15 mouse cellular contexts compared by ENCODE assay signal in genomic region chr4:108358498-108358897, GRCm38 (mm10). TPM values are rescaled to one million over a fixed set of nuclear protein-coding genes. Genes with fewer than 3 reads are reported as not detected.
DNase-seq lines count a peak whose midpoint lies in the region; ATAC-seq and TF ChIP-seq lines count a peak whose summit lies in the region.
"Had no signal": no experiment of that assay in that cellular context is flagged by ENCODE, and none has a peak within 500 bp of the region (broad histone marks: within the 10 kb centered on the region; RNA-seq: fewer than 3 reads in every experiment).

No protein-coding gene starts in this region.

- no peak for DNase-seq in midbrain, embryonic 10.5 days (ENCODE audit: low spot score)
- DNase-seq in midbrain, embryonic 11.5 days (ENCODE audit: low spot score, missing footprints), result no peak
- no peak for DNase-seq in hindbrain, embryonic 14.5 days (ENCODE audit: low spot score)
- DNase-seq in midbrain, postnatal 0 days (ENCODE audit: low spot score), result no peak
- no peak for DNase-seq in cerebellum, adult 18-20 months
- DNase-seq: adrenal gland, postnatal 36 days; kidney, adult 9 months; layer of hippocampus, adult 9-11 months; left cerebral cortex, postnatal 4 days; lung, adult 18-20 months had no signal

- peaks cover 59% of the 10 kb centered on the region for H3K4me1 ChIP-seq in midbrain, embryonic 10.5 days
- H3K4me1 ChIP-seq in midbrain, embryonic 11.5 days (ENCODE audit: control insufficient read depth, insufficient read depth, low read length), result peaks cover 47% of the 10 kb centered on the region
- peaks cover 54% of the 10 kb centered on the region for H3K4me1 ChIP-seq in forebrain, embryonic 12.5 days
- peaks cover 50% of the 10 kb centered on the region for H3K4me1 ChIP-seq in hindbrain, embryonic 14.5 days (replicated peaks; ENCODE audit: control insufficient read depth, insufficient read depth, low read length)
- peaks cover 23% of the 10 kb centered on the region for H3K4me1 ChIP-seq in midbrain, postnatal 0 days (ENCODE audit: insufficient read depth, low read length)
- H3K4me1 ChIP-seq in intestine, embryonic 16.5 days (ENCODE audit: control insufficient read depth, insufficient read depth, low read length), result peaks cover 28% of the 10 kb centered on the region

- H3K27ac ChIP-seq in midbrain, embryonic 10.5 days (replicated peaks), result peak overlapping the region; percentile 94
- H3K27ac ChIP-seq in midbrain, embryonic 11.5 days (ENCODE audit: low read depth, low read length), result no peak overlapping the region; the same call in 1 of the 2 replicates
- H3K27ac ChIP-seq in forebrain, embryonic 12.5 days, result peak overlapping the region; percentile 95; the same call in 1 of the 2 replicates
- H3K27ac ChIP-seq in hindbrain, embryonic 14.5 days, result peak overlapping the region; percentile 97
- peak overlapping the region; percentile 93 for H3K27ac ChIP-seq in midbrain, postnatal 0 days (ENCODE audit: low read depth, low read length)
- no peak overlapping the region for H3K27ac ChIP-seq in intestine, embryonic 16.5 days (ENCODE audit: low read length)

- H3K9me3 ChIP-seq in midbrain, embryonic 10.5 days (replicated peaks), result no peaks in the 10 kb centered on the region
- H3K9me3 ChIP-seq in midbrain, embryonic 11.5 days (ENCODE audit: control insufficient read depth, low read length), result no peaks in the 10 kb centered on the region
- H3K9me3 ChIP-seq in forebrain, embryonic 12.5 days, result no peaks in the 10 kb centered on the region
- no peaks in the 10 kb centered on the region for H3K9me3 ChIP-seq in hindbrain, embryonic 14.5 days (ENCODE audit: control insufficient read depth, low read length)
- H3K9me3 ChIP-seq in midbrain, postnatal 0 days (ENCODE audit: low read length), result no peaks in the 10 kb centered on the region
- H3K9me3 ChIP-seq in intestine, embryonic 16.5 days (ENCODE audit: control insufficient read depth, low read length), result no peaks in the 10 kb centered on the region
- H3K9me3 ChIP-seq: megakaryocyte, embryonic 14.5 days had no signal

- no peak overlapping the region for H3K4me3 ChIP-seq in midbrain, embryonic 10.5 days
- H3K4me3 ChIP-seq in midbrain, embryonic 11.5 days (ENCODE audit: low read depth, low read length), result no peak overlapping the region
- no peak overlapping the region for H3K4me3 ChIP-seq in forebrain, embryonic 12.5 days (replicated peaks)
- no peak overlapping the region for H3K4me3 ChIP-seq in hindbrain, embryonic 14.5 days (replicated peaks; ENCODE audit: low read length)
- no peak overlapping the region for H3K4me3 ChIP-seq in midbrain, postnatal 0 days (ENCODE audit: low read depth, low read length)
- H3K4me3 ChIP-seq in intestine, embryonic 16.5 days (ENCODE audit: low read length), result no peak overlapping the region
- H3K4me3 ChIP-seq: megakaryocyte, embryonic 14.5 days had no signal

- WGBS in midbrain, embryonic 10.5 days, result 10% methylated on average over 4 of the region's 4 CpGs
- WGBS in midbrain, embryonic 11.5 days, result 12% methylated on average over 4 of the region's 4 CpGs
- WGBS in forebrain, embryonic 12.5 days, result 10% methylated on average over 4 of the region's 4 CpGs
- WGBS in hindbrain, embryonic 14.5 days, result 15% methylated on average over 4 of the region's 4 CpGs
- WGBS in midbrain, postnatal 0 days, result 19% methylated on average over 4 of the region's 4 CpGs
- WGBS in intestine, embryonic 16.5 days, result 40% methylated on average over 4 of the region's 4 CpGs

- H3K27me3 ChIP-seq in midbrain, embryonic 10.5 days (ENCODE audit: low read depth, poor library complexity, severe bottlenecking), result no peaks in the 10 kb centered on the region
- no peaks in the 10 kb centered on the region for H3K27me3 ChIP-seq in midbrain, embryonic 11.5 days (ENCODE audit: control insufficient read depth, insufficient read depth, low read length)
- H3K27me3 ChIP-seq in forebrain, embryonic 12.5 days, result no peaks in the 10 kb centered on the region
- no peaks in the 10 kb centered on the region for H3K27me3 ChIP-seq in hindbrain, embryonic 14.5 days (ENCODE audit: control insufficient read depth, insufficient read depth, low read length)
- no peaks in the 10 kb centered on the region for H3K27me3 ChIP-seq in midbrain, postnatal 0 days (ENCODE audit: insufficient read depth, low read length)
- no peaks in the 10 kb centered on the region for H3K27me3 ChIP-seq in intestine, embryonic 16.5 days (replicated peaks; ENCODE audit: control insufficient read depth, insufficient read depth, low read length)

- ATAC-seq in midbrain, embryonic 11.5 days (ENCODE audit: low FRiP score), result no peak
- no peak for ATAC-seq in forebrain, embryonic 12.5 days (ENCODE audit: low FRiP score)
- no peak for ATAC-seq in hindbrain, embryonic 14.5 days (ENCODE audit: low FRiP score)
- ATAC-seq in midbrain, postnatal 0 days (ENCODE audit: low FRiP score), result no peak
- no peak for ATAC-seq in intestine, embryonic 16.5 days

- no peaks in the 10 kb centered on the region for H3K36me3 ChIP-seq in midbrain, embryonic 10.5 days
- no peaks in the 10 kb centered on the region for H3K36me3 ChIP-seq in midbrain, embryonic 11.5 days (ENCODE audit: control insufficient read depth, insufficient read depth, low read length)
- no peaks in the 10 kb centered on the region for H3K36me3 ChIP-seq in forebrain, embryonic 12.5 days (replicated peaks)
- no peaks in the 10 kb centered on the region for H3K36me3 ChIP-seq in hindbrain, embryonic 14.5 days (replicated peaks; ENCODE audit: control insufficient read depth, insufficient read depth)
- H3K36me3 ChIP-seq in midbrain, postnatal 0 days (ENCODE audit: insufficient read depth, low read length), result no peaks in the 10 kb centered on the region
- no peaks in the 10 kb centered on the region for H3K36me3 ChIP-seq in intestine, embryonic 16.5 days (ENCODE audit: control insufficient read depth, insufficient read depth, low read length)

- no peak overlapping the region for H3K9ac ChIP-seq in midbrain, embryonic 11.5 days (ENCODE audit: low read length)
- no peak overlapping the region for H3K9ac ChIP-seq in forebrain, embryonic 12.5 days
- no peak overlapping the region for H3K9ac ChIP-seq in hindbrain, embryonic 14.5 days
- H3K9ac ChIP-seq in midbrain, postnatal 0 days (replicated peaks; ENCODE audit: low read length, poor library complexity, severe bottlenecking), result no peak overlapping the region
- H3K9ac ChIP-seq in intestine, embryonic 16.5 days (ENCODE audit: low read depth, low read length), result no peak overlapping the region

- no peak overlapping the region for H3K4me2 ChIP-seq in midbrain, embryonic 11.5 days
- H3K4me2 ChIP-seq in forebrain, embryonic 12.5 days, result no peak overlapping the region
- H3K4me2 ChIP-seq in hindbrain, embryonic 14.5 days (replicated peaks), result no peak overlapping the region
- no peak overlapping the region for H3K4me2 ChIP-seq in midbrain, postnatal 0 days (ENCODE audit: low read depth, low read length, poor library complexity, severe bottlenecking)
- H3K4me2 ChIP-seq in intestine, embryonic 16.5 days (ENCODE audit: low read depth, low read length), result no peak overlapping the region

- no peak for TF ChIP-seq CTCF in midbrain, postnatal 0 days (IDR thresholded peaks at IDR 0.05)

RNA-seq across cellular contexts. Expression of gene Shisal2a, which starts 24.7 kb away (rescaled TPM):
- polyA plus RNA-seq in midbrain, embryonic 10.5 days (2016; fragmentation: Nextera tagmentation; extraction: Ambion mirVana), result 2.2 and 2.6 TPM in 2 replicates
- 1.6 and 2.4 TPM in 2 replicates for polyA plus RNA-seq in midbrain, embryonic 11.5 days (2014; fragmentation: Nextera tagmentation; extraction: Ambion mirVana)
- polyA plus RNA-seq in forebrain, embryonic 12.5 days (2016; fragmentation: Nextera tagmentation; extraction: Ambion mirVana), result 2.2 and 2.3 TPM in 2 replicates
- 5.5 and 7.6 TPM in 2 replicates for polyA plus RNA-seq in hindbrain, embryonic 14.5 days (2014; fragmentation: Nextera tagmentation; extraction: Ambion mirVana)
- 0.49 and 5.5 TPM in 2 replicates for total RNA-seq in midbrain, postnatal 0 days (2014; rRNA removed)
- polyA plus RNA-seq in midbrain, postnatal 0 days (2015; fragmentation: Nextera tagmentation; extraction: Ambion mirVana), result 12.6 and 15.5 TPM in 2 replicates
- polyA plus RNA-seq in intestine, embryonic 16.5 days (2015; fragmentation: Nextera tagmentation; extraction: Ambion mirVana), result 0.72 and 0.99 TPM in 2 replicates
- total RNA-seq: CH12.LX; left cerebral cortex, postnatal 4 days had no signal
- polyA plus RNA-seq: urinary bladder, adult 2 months had no signal

RNA-seq across cellular contexts. Expression of gene Coa7, which starts 30.6 kb away (rescaled TPM):
- polyA plus RNA-seq in midbrain, embryonic 10.5 days (2016; fragmentation: Nextera tagmentation; extraction: Ambion mirVana), result 66.1 and 76.5 TPM in 2 replicates
- 54.6 and 55.5 TPM in 2 replicates for polyA plus RNA-seq in midbrain, embryonic 11.5 days (2014; fragmentation: Nextera tagmentation; extraction: Ambion mirVana)
- polyA plus RNA-seq in forebrain, embryonic 12.5 days (2016; fragmentation: Nextera tagmentation; extraction: Ambion mirVana), result 49.0 and 49.3 TPM in 2 replicates
- 43.8 and 47.9 TPM in 2 replicates for polyA plus RNA-seq in hindbrain, embryonic 14.5 days (2014; fragmentation: Nextera tagmentation; extraction: Ambion mirVana)
- 16.8 and 59.5 TPM in 2 replicates for total RNA-seq in midbrain, postnatal 0 days (2014; rRNA removed)
- 59.6 and 63.2 TPM in 2 replicates for polyA plus RNA-seq in midbrain, postnatal 0 days (2015; fragmentation: Nextera tagmentation; extraction: Ambion mirVana)
- polyA plus RNA-seq in intestine, embryonic 16.5 days (2015; fragmentation: Nextera tagmentation; extraction: Ambion mirVana), result 67.0 and 68.5 TPM in 2 replicates

RNA-seq across cellular contexts. Expression of gene Gpx7, which starts 48.3 kb away (rescaled TPM):
- polyA plus RNA-seq in midbrain, embryonic 10.5 days (2016; fragmentation: Nextera tagmentation; extraction: Ambion mirVana), result 52.1 and 52.8 TPM in 2 replicates
- polyA plus RNA-seq in midbrain, embryonic 11.5 days (2014; fragmentation: Nextera tagmentation; extraction: Ambion mirVana), result 50.8 and 52.4 TPM in 2 replicates
- polyA plus RNA-seq in forebrain, embryonic 12.5 days (2016; fragmentation: Nextera tagmentation; extraction: Ambion mirVana), result 29.2 and 35.1 TPM in 2 replicates
- 32.6 and 34.9 TPM in 2 replicates for polyA plus RNA-seq in hindbrain, embryonic 14.5 days (2014; fragmentation: Nextera tagmentation; extraction: Ambion mirVana)
- total RNA-seq in midbrain, postnatal 0 days (2014; rRNA removed), result 27.7 and 52.2 TPM in 2 replicates
- polyA plus RNA-seq in midbrain, postnatal 0 days (2015; fragmentation: Nextera tagmentation; extraction: Ambion mirVana), result 35.1 and 37.5 TPM in 2 replicates
- 33.0 and 34.9 TPM in 2 replicates for polyA plus RNA-seq in intestine, embryonic 16.5 days (2015; fragmentation: Nextera tagmentation; extraction: Ambion mirVana)
- total RNA-seq: CH12.LX had no signal

RNA-seq across cellular contexts. Expression of gene Zyg11b, which starts 57.6 kb away (rescaled TPM):
- 13.2 and 18.5 TPM in 2 replicates for polyA plus RNA-seq in midbrain, embryonic 10.5 days (2016; fragmentation: Nextera tagmentation; extraction: Ambion mirVana)
- 18.8 and 22.5 TPM in 2 replicates for polyA plus RNA-seq in midbrain, embryonic 11.5 days (2014; fragmentation: Nextera tagmentation; extraction: Ambion mirVana)
- 26.2 and 31.1 TPM in 2 replicates for polyA plus RNA-seq in forebrain, embryonic 12.5 days (2016; fragmentation: Nextera tagmentation; extraction: Ambion mirVana)
- 45.3 and 46.0 TPM in 2 replicates for polyA plus RNA-seq in hindbrain, embryonic 14.5 days (2014; fragmentation: Nextera tagmentation; extraction: Ambion mirVana)
- 131 and 162 TPM in 2 replicates for total RNA-seq in midbrain, postnatal 0 days (2014; rRNA removed)
- 22.3 and 26.0 TPM in 2 replicates for polyA plus RNA-seq in midbrain, postnatal 0 days (2015; fragmentation: Nextera tagmentation; extraction: Ambion mirVana)
- 5.7 and 5.9 TPM in 2 replicates for polyA plus RNA-seq in intestine, embryonic 16.5 days (2015; fragmentation: Nextera tagmentation; extraction: Ambion mirVana)

Comparison
In these comparisons a context has a peak if more than half of its experiments do, and no peak if none do; other contexts are left out.
1. H3K27ac ChIP-seq: peak in midbrain, embryonic 10.5 days (single experiment), forebrain, embryonic 12.5 days (single experiment), hindbrain, embryonic 14.5 days (single experiment) and midbrain, postnatal 0 days (single experiment); none in midbrain, embryonic 11.5 days (single experiment) and intestine, embryonic 16.5 days (single experiment).